Mouse (Mus musculus) brain, embryonic 14.5 days (tissue): ENCODE measurements around the gene Gimap1. TPM values are rescaled to one million over a fixed set of nuclear protein-coding genes. Genes with fewer than 3 reads are reported as not detected.
A peak's percentile ranks its signal among the peaks of the same experiment; 100 is the strongest.

ENCODE experiments used
- DNase-seq: peaks from one replicate; pipeline ENCODE4 v3.0.0-alpha.2; 2011; ENCODE audit warnings: low read depth
- CTCF ChIP-seq: fragments of 200-500 bp; IDR thresholded peaks from 2 replicates; pipeline ENCODE4 v1.5.1; 2012; ENCODE audit warnings: inconsistent platforms, mild to moderate bottlenecking, moderate library complexity, borderline replicate concordance; ENCODE audit not compliant: insufficient read depth, insufficient read length; ENCODE audit errors: extremely low read depth
- POLR2A ChIP-seq: fragments of 200-500 bp; IDR thresholded peaks from 2 replicates; pipeline ENCODE4 v1.6.1; 2012; ENCODE audit warnings: mild to moderate bottlenecking, inconsistent platforms, borderline replicate concordance; ENCODE audit not compliant: poor library complexity, insufficient read depth, insufficient read length, severe bottlenecking; ENCODE audit errors: extremely low read depth
- polyA plus RNA-seq: library from polyadenylated mRNA; depleted of rRNA; stranded (reverse); fragments of >200 nt; gene quantifications from 2 replicates; pipeline ENCODE4 v1.2.3, GENCODE M21; 2012; rRNA removed

Gimap1 gene
- polyA plus RNA-seq, 1 experiment = 2.2 TPM

GRCm38 (mm10) chr6:48772030-48772429 is 33.2 kb downstream of the Gimap1 start:
- peak; percentile 84 for DNase-seq
- TF ChIP-seq CTCF (peak; percentile 95), POLR2A (no peak)

DNA sequence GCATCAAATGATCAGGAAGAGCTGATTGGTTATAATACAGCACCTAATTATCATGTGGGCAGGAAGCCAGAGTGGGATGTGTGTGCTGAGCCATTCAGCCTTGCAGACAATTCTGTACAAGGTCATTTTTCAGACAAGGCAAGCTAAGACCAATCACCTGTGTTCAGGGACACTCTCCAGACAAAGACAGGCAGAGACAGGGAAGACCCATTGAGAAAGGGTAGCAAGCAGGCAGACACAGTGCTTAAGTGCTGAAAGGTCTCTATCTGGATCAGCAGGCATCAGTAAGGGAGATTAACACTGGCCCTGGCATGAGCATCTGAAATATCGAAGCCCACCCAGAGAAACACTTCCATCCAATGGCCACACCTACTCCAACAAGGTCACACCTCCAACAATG is 45.6 kb downstream of the Gimap1 start:
- TF ChIP-seq CTCF = no peak
- TF ChIP-seq POLR2A = no peak
- DNase-seq = no peak

- TF ChIP-seq CTCF = no peak
- no peak for TF ChIP-seq POLR2A
- DNase-seq = no peak
Observed at GRCm38 (mm10) chr6:48785189-48785588, 46.3 kb downstream of the Gimap1 start.

DNA sequence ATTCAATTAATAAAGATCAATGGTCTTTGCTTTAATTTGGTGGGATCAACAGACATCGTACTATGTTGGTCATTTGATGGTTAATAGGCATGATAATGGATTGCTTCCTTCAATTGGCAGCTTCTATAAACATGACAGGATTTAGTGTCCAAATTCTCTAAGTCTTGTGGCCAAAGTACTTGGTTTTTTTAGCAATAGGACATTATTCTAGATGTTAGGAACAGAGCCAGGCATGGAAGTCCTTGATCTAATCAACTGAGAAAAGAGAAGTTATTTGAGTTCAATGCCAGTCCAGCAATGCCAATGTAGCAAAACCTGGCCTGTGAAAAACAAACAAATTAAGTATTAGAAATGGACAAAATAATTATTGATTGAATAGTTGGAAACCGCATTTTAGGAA is 46.7 kb downstream of the Gimap1 start:
- TF ChIP-seq CTCF (no peak), POLR2A (no peak)
- no peak for DNase-seq

DNA sequence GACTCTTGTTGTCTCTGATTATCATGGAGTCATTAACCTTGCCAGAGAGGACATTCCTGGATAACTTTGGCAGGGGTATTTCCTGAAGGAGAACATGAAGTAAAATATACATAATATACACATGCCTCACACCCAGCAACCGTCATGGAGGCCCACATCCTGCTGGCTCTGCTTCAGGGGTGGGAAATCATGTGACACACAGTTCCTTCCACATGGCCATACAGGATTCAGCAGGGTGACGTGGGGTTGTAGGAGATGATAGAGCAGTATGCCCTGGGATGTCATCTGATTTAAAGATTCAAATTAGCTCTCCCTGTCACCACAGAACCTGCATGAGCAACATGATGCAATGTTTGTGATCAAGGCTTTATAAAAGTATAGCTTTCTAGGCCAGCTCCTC is 49.0 kb downstream of the Gimap1 start:
- no peak for DNase-seq
- TF ChIP-seq CTCF = no peak
- TF ChIP-seq POLR2A = no peak

Other genes with a start within 250 kb of the Gimap1 start
- gene Atp6v0e2, start 201.4 kb upstream of the Gimap1 start, polyA plus RNA-seq = 220 and 228 TPM in 2 replicates
- gene Lrrc61, start 184.3 kb upstream of the Gimap1 start, polyA plus RNA-seq = 31.3 and 35.6 TPM in 2 replicates
- 2.8 and 3.1 TPM in 2 replicates for gene Rarres2, start 166.3 kb upstream of the Gimap1 start, polyA plus RNA-seq
- gene Gm45021, start 149.4 kb upstream of the Gimap1 start, polyA plus RNA-seq = not detected in 2 replicates
- 60.0 and 69.2 TPM in 2 replicates for gene Repin1, start 145.2 kb upstream of the Gimap1 start, polyA plus RNA-seq
- not detected in 2 replicates for gene Gm44965, start 145.1 kb upstream of the Gimap1 start, polyA plus RNA-seq
- 14.6 and 15.0 TPM in 2 replicates for gene Zfp775, start 137.0 kb upstream of the Gimap1 start, polyA plus RNA-seq
- gene AI854703, start 112.3 kb upstream of the Gimap1 start, polyA plus RNA-seq = 11.0 and 14.0 TPM in 2 replicates
- 0.81 and 1.6 TPM in 2 replicates for gene Gimap8, start 91.8 kb upstream of the Gimap1 start, polyA plus RNA-seq
- gene Gimap9, start 62.9 kb upstream of the Gimap1 start, polyA plus RNA-seq = 1.6 and 1.7 TPM in 2 replicates
- gene Gimap4, start 54.5 kb upstream of the Gimap1 start, polyA plus RNA-seq = 1.2 and 1.6 TPM in 2 replicates
- 3.5 and 5.2 TPM in 2 replicates for gene Gimap6, start 30.8 kb upstream of the Gimap1 start, polyA plus RNA-seq
- gene Gm28053, start 20.4 kb upstream of the Gimap1 start, polyA plus RNA-seq = 0.40 TPM in 1 of 2 replicates, not detected in the other
- not detected in 2 replicates for gene Gimap7, start 20.4 kb upstream of the Gimap1 start, polyA plus RNA-seq
- gene Gimap5, start 7.1 kb downstream of the Gimap1 start, polyA plus RNA-seq = 0.87 and 1.2 TPM in 2 replicates
- not detected in 2 replicates for gene Gimap3, start 31.8 kb downstream of the Gimap1 start, polyA plus RNA-seq
- gene Tmem176a, start 101.9 kb downstream of the Gimap1 start, polyA plus RNA-seq = 12.7 and 14.0 TPM in 2 replicates
- gene Tmem176b, start 102.4 kb downstream of the Gimap1 start, polyA plus RNA-seq = 92.9 and 101 TPM in 2 replicates
- gene Aoc1, start 133.8 kb downstream of the Gimap1 start, polyA plus RNA-seq = 0.03 and 0.04 TPM in 2 replicates
- gene 1600015I10Rik, start 190.8 kb downstream of the Gimap1 start, polyA plus RNA-seq = not detected in 2 replicates
- not detected in 2 replicates for gene Doxl2, start 235.9 kb downstream of the Gimap1 start, polyA plus RNA-seq
- not detected in 2 replicates for gene Svs1, start 247.8 kb downstream of the Gimap1 start, polyA plus RNA-seq